Mouse (Mus musculus) layer of hippocampus, adult 2 months (tissue): Measurements from ENCODE around the gene Polr3k. TPM values are rescaled to one million over a fixed set of nuclear protein-coding genes. Genes with fewer than 3 reads are reported as not detected.

Experiments used
- DNase-seq, 2 experiments: peaks; one replicate each; pipeline ENCODE4 v3.0.0; 2022; ENCODE audit warnings: low spot score in 2 of 2
- H3K27ac ChIP-seq: fragments of 200-600 bp; 2 replicates; pipeline ENCODE4 v1.8.1; 2022
- H3K4me3 ChIP-seq: fragments of 200-600 bp; 2 replicates; pipeline ENCODE4 v1.8.1; 2022; ENCODE audit warnings: mild to moderate bottlenecking
- CTCF ChIP-seq: fragments of 200-600 bp; conservative IDR thresholded peaks from 2 replicates; pipeline ENCODE4 v1.8.1; 2022; ENCODE audit warnings: antibody characterized with exemption, mild to moderate bottlenecking, moderate library complexity
- total RNA-seq, 2 experiments: library from RNA; stranded (reverse); gene quantifications; 2 replicates each; pipeline ENCODE4 v1.2.3; 2021

Polr3k gene
- total RNA-seq, 2 experiments from 2014 or later, result 28.5 to 29.0 TPM

DNA sequence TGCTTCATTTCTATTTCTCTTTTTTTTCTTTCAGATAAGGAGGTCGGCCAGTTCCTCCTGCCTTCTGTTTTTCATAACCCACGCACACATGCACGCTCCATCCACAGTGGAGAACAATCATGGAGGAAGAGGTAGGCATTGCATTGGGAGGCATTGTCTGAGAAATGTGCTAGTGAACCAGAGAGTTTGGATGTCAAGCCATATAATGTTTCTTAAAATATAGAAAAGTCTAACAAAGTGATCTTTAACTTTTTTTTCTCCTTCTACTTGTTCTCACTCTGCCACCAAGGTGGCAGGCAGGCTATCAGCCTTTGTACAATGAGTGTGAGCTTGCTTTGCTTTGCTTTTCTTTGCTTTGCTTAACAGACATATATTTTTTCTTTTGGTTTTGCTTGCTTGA, 53.7 kb downstream of the Polr3k start:
- no peak for TF ChIP-seq CTCF
- no peak for DNase-seq
- H3K27ac ChIP-seq, result no peak overlapping the region
- H3K4me3 ChIP-seq, result no peak overlapping the region

DNA sequence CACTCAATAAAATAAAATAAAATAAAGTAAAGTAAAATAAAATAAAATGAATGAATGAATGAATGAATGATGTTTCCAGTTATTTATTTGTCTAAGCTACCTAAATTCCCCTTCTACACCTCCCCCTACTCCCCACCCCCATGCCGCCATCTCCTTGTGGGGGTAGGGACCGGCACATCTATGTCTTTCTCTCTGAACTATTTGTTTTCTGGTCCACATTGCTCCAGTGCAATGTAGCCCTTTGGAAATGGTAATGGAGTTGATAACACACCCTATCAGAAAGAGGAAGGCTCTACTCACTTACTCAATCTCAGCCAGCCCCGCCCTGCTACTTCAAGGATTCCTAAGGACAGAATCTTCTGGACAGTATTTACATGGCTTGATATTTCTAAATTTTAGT, 54.4 kb downstream of the Polr3k start:
- no peak overlapping the region for H3K4me3 ChIP-seq
- no peak overlapping the region for H3K27ac ChIP-seq
- peak in 1 of 2 experiments; percentile 11 for DNase-seq
- TF ChIP-seq CTCF, result no peak

Other genes with a start within 250 kb of the Polr3k start
- 1 to 10 TPM in 1 of 2 experiments, under 1 TPM in 1; 0.83 to 1.4 TPM for gene Gm29797, start 207.3 kb upstream of the Polr3k start, total RNA-seq
- 10 to 100 TPM; 11.6 to 14.1 TPM for gene Sox18, start 192.7 kb upstream of the Polr3k start, total RNA-seq
- 10 to 100 TPM; 54.7 to 60.0 TPM for gene Tcea2, start 184.0 kb upstream of the Polr3k start, total RNA-seq
- gene Rgs19, start 170.4 kb upstream of the Polr3k start, total RNA-seq, result 10 to 100 TPM; 41.8 to 43.4 TPM
- not detected for gene Lkaaear1, start 165.9 kb upstream of the Polr3k start, total RNA-seq
- gene Oprl1, start 149.3 kb upstream of the Polr3k start, total RNA-seq, result 10 to 100 TPM; 44.8 to 45.0 TPM
- gene Myt1, start 101.0 kb upstream of the Polr3k start, total RNA-seq, result 10 to 100 TPM; 32.3 to 34.0 TPM
- gene Pcmtd2, start 26.5 kb upstream of the Polr3k start, total RNA-seq, result 10 to 100 TPM; 86.2 to 87.0 TPM
- not detected for gene Gm14496, start 126.8 kb downstream of the Polr3k start, total RNA-seq